Mouse (Mus musculus) CH12.LX (cell line): ENCODE results near the gene Slc37a3. TPM values are rescaled to one million over a fixed set of nuclear protein-coding genes. Genes with fewer than 3 reads are reported as not detected.
"Not testable (repeated sequence)": the region's sequence is repeated elsewhere in the genome, so short reads cannot be mapped to it uniquely, and the experiment has no call there.

ENCODE experiments used
- DNase-seq: peaks from one replicate; pipeline ENCODE4 v3.0.0-alpha.2; 2013; ENCODE audit errors: extremely low read depth
- H3K27ac ChIP-seq: 2 replicates; pipeline ENCODE4 v1.5.1; 2012; ENCODE audit warnings: low read depth, mild to moderate bottlenecking, control low read depth, moderate library complexity; ENCODE audit not compliant: insufficient read depth
- H3K27me3 ChIP-seq: replicated peaks from 2 replicates; pipeline ENCODE3; 2012; ENCODE audit warnings: inconsistent platforms
- H3K36me3 ChIP-seq, 2 experiments: replicated peaks in 1 of 2; 2 replicates each; pipeline versions ENCODE3 to v1.6.1; 2012; ENCODE audit warnings: inconsistent platforms in 1 of 2, low read length in 1 of 2, mild to moderate bottlenecking in 1 of 2, mixed read lengths in 1 of 2, moderate library complexity in 1 of 2; ENCODE audit not compliant: control insufficient read depth in 1 of 2, insufficient read depth in 1 of 2
- H3K4me1 ChIP-seq, 2 experiments: 2 replicates each; pipeline ENCODE4 v1.6.1; 2012; ENCODE audit warnings: inconsistent platforms in 1 of 2, moderate library complexity in 1 of 2; ENCODE audit not compliant: insufficient read depth in 2 of 2, control insufficient read depth in 1 of 2
- H3K4me2 ChIP-seq: 2 replicates; pipeline ENCODE4 v1.6.1; 2012; ENCODE audit warnings: low read depth, mild to moderate bottlenecking, control low read depth; ENCODE audit not compliant: poor library complexity, insufficient read depth, severe bottlenecking
- H3K4me3 ChIP-seq, 3 experiments: fragments of 150-350 bp in 1 of 3; sonication (generic) in 1 of 3; replicated peaks in 1 of 3; 2 replicates each; pipeline versions ENCODE3 to v1.5.1; 2011 to 2012; ENCODE audit warnings: low read depth in 2 of 3, low read length in 2 of 3, mild to moderate bottlenecking in 2 of 3, moderate library complexity in 2 of 3, control low read depth in 1 of 3, improper control_type of control experiment in 1 of 3, inconsistent platforms in 1 of 3, mixed read lengths in 1 of 3; ENCODE audit not compliant: poor library complexity in 1 of 3
- H3K79me2 ChIP-seq: replicated peaks from 2 replicates; pipeline ENCODE4 v1.6.1; 2012; ENCODE audit warnings: mild to moderate bottlenecking, moderate library complexity; ENCODE audit not compliant: control insufficient read depth, poor library complexity, insufficient read depth, severe bottlenecking; ENCODE audit errors: extremely low read depth
- H3K9ac ChIP-seq: 2 replicates; pipeline ENCODE4 v1.6.1; 2012; ENCODE audit warnings: low read depth, mild to moderate bottlenecking, control low read depth, moderate library complexity; ENCODE audit not compliant: insufficient read depth
- H3K9me3 ChIP-seq: replicated peaks from 2 replicates; pipeline ENCODE3; 2012; ENCODE audit warnings: low read length, inconsistent platforms, mixed read lengths
- BHLHE40 ChIP-seq: IDR thresholded peaks from 2 replicates; pipeline ENCODE4 v1.6.1; 2011; ENCODE audit warnings: mild to moderate bottlenecking, low read depth, low read length, improper control_type of control experiment
- CHD1 ChIP-seq: IDR thresholded peaks from 2 replicates; pipeline ENCODE4 v1.6.1; 2012; ENCODE audit warnings: low read depth, low read length, improper control_type of control experiment, inconsistent platforms
- CTCF ChIP-seq, 2 experiments: IDR thresholded peaks in 1 of 2; conservative IDR thresholded peaks in 1 of 2; 2 replicates each; pipeline ENCODE4 v1.5.1; 2011 to 2012; ENCODE audit warnings: low read depth in 2 of 2, low read length in 2 of 2, improper control_type of control experiment in 1 of 2, inconsistent platforms in 1 of 2, mild to moderate bottlenecking in 1 of 2, moderate library complexity in 1 of 2
- E2F4 ChIP-seq: IDR thresholded peaks from 2 replicates; pipeline ENCODE4 v1.6.1; 2011; ENCODE audit warnings: low read depth, low read length, improper control_type of control experiment; ENCODE audit not compliant: insufficient replicate concordance
- EP300 ChIP-seq: IDR thresholded peaks from 2 replicates; pipeline ENCODE4 v1.6.1; 2011; ENCODE audit warnings: low read length, improper control_type of control experiment
- GABPA ChIP-seq: IDR thresholded peaks from 2 replicates; pipeline ENCODE4 v1.6.1; 2012; ENCODE audit warnings: low read depth, low read length, improper control_type of control experiment, inconsistent platforms; ENCODE audit not compliant: insufficient replicate concordance
- JUN ChIP-seq: IDR thresholded peaks from 2 replicates; pipeline ENCODE4 v1.6.1; 2011; ENCODE audit warnings: low read depth, mild to moderate bottlenecking, low read length, improper control_type of control experiment, moderate library complexity; ENCODE audit not compliant: insufficient read depth
- JUND ChIP-seq: conservative IDR thresholded peaks from 2 replicates; pipeline ENCODE4 v1.6.1; 2011; ENCODE audit warnings: low read depth, low read length, improper control_type of control experiment
- MAFK ChIP-seq: IDR thresholded peaks from 2 replicates; pipeline ENCODE4 v1.6.1; 2011; ENCODE audit warnings: low read length, improper control_type of control experiment; ENCODE audit not compliant: insufficient replicate concordance
- MAZ ChIP-seq: IDR thresholded peaks from 2 replicates; pipeline ENCODE4 v1.6.1; 2012; ENCODE audit warnings: low read depth, mild to moderate bottlenecking, inconsistent platforms, low read length, improper control_type of control experiment, moderate library complexity
- MXI1 ChIP-seq: IDR thresholded peaks from 2 replicates; pipeline ENCODE4 v1.6.1; 2011; ENCODE audit warnings: mild to moderate bottlenecking, low read depth, low read length, improper control_type of control experiment
- NELFE ChIP-seq: IDR thresholded peaks from 2 replicates; pipeline ENCODE4 v1.6.1; 2011; ENCODE audit warnings: low read depth, low read length, improper control_type of control experiment
- RAD21 ChIP-seq: IDR thresholded peaks from 2 replicates; pipeline ENCODE4 v1.6.1; 2011; ENCODE audit warnings: low read depth, mild to moderate bottlenecking, low read length, improper control_type of control experiment, moderate library complexity
- RCOR1 ChIP-seq: conservative IDR thresholded peaks from 2 replicates; pipeline ENCODE4 v1.6.1; 2012; ENCODE audit warnings: low read depth, mild to moderate bottlenecking, inconsistent platforms, low read length, improper control_type of control experiment
- SIN3A ChIP-seq: IDR thresholded peaks from 2 replicates; pipeline ENCODE4 v1.6.1; 2012; ENCODE audit warnings: low read length, improper control_type of control experiment, inconsistent platforms
- TBP ChIP-seq: conservative IDR thresholded peaks from 2 replicates; pipeline ENCODE4 v1.6.1; 2011; ENCODE audit warnings: low read depth, low read length, improper control_type of control experiment
- TCF12 ChIP-seq: IDR thresholded peaks from 2 replicates; pipeline ENCODE4 v1.6.1; 2014; ENCODE audit warnings: low read depth, mild to moderate bottlenecking, inconsistent platforms, low read length, improper control_type of control experiment
- USF1 ChIP-seq: IDR thresholded peaks from 2 replicates; pipeline ENCODE4 v1.6.1; 2014; ENCODE audit warnings: low read depth, mild to moderate bottlenecking, inconsistent platforms, low read length, improper control_type of control experiment
- dilution Hi-C: fragments of 300-500 bp; cut with MboI; formaldehyde crosslinking; loops from 2 replicates; pipeline ENCODE4 v1.14.3; 2020; ENCODE audit warnings: low sequenced_read_pairs; ENCODE audit not compliant: extremely low pct_unique_long_range_greater_than_20kb, extremely low pct_ligation_motif_present
- in situ Hi-C: fragments of 300-500 bp; cut with MboI; formaldehyde crosslinking; loops from 3 replicates; pipeline ENCODE4 v1.14.3; 2019; ENCODE audit warnings: low sequenced_read_pairs, low pct_ligation_motif_present, low pct_unique_long_range_greater_than_20kb, mixed read lengths
- polyA plus RNA-seq: library from polyadenylated mRNA; unstranded; fragments of >175 nt; gene quantifications from 2 replicates; pipeline ENCODE4 v1.2.1, GENCODE M21; 2012; ENCODE audit warnings: low read depth; ENCODE audit not compliant: insufficient read length
- total RNA-seq, 2 experiments: library from RNA; depleted of rRNA; stranded (reverse); fragments of 300-350 nt in 1 of 2; fragments of >200 nt in 1 of 2; gene quantifications; 2 replicates each; pipeline ENCODE4 v1.2.3; 2012 to 2014

Gene Slc37a3
- total and polyA plus RNA-seq, 3 experiments = 2.6 to 8.7 (median 8.0) TPM

DNA sequence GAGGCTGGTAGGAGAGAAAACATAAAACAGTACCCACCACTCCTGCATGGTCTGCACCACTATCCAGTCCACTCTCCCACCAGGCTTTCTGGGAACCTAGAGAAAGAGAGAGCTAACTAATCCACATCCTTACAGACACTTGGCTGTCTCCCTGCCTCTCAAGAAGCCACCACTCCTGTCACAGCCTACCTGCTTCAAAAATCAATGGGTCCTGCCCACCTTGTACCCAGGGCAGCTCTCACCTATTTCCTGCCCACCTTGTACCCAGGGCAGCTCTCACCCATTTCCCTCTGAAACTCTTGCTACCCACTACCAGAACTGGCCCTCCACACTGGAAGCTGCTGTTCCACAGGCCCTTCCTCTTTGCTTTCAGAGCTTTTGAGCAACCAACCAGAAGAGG lies 5.4 kb downstream of the Slc37a3 start:
- H3K9ac ChIP-seq = no peak overlapping the region
- no peaks in the 10 kb centered on the region for H3K27me3 ChIP-seq
- H3K4me3 ChIP-seq = no peak overlapping the region
- in situ Hi-C loops = no loop called here
- dilution Hi-C loops = no loop called here
- H3K79me2 ChIP-seq = peaks cover 3% of the 10 kb centered on the region; the same call in 1 of the 2 replicates
- peaks cover 7% of the 10 kb centered on the region for H3K9me3 ChIP-seq
- H3K36me3 ChIP-seq = peaks cover 5 to 25% of the 10 kb centered on the region in 2 experiments
- peaks cover 8 to 26% of the 10 kb centered on the region in 2 experiments; a peak in 3 of 4 replicates for H3K4me1 ChIP-seq
- TF ChIP-seq CHD1 (no peak), TBP (no peak), E2F4 (no peak), MAFK (no peak), SIN3A (no peak)
- H3K4me2 ChIP-seq = no peak overlapping the region
- DNase-seq = no peak
- no peak overlapping the region for H3K27ac ChIP-seq

DNA sequence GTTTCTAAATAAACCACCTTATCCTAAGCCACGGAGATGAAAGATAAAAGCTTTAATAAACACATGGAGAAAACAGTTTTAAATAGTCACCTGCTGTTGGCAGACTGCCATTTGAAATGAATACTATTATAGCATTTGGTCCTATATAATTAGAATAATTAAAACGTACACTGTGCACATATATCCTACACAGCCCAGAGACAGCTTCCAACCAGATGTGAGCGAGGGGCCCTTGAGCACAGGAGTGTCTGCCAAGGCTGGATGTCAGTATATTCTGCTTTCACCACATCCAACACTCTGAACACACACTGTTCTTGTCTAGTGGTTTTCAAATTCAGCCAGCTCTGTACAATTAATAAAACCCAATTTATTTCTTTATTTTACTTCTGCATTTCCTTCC lies 7.8 kb downstream of the Slc37a3 start:
- DNase-seq = no peak
- peaks cover 2 to 17% of the 10 kb centered on the region in 2 experiments; a peak in 2 of 4 replicates for H3K4me1 ChIP-seq
- no peaks in the 10 kb centered on the region; the same call in 1 of the 2 replicates for H3K79me2 ChIP-seq
- no peaks in the 10 kb centered on the region for H3K27me3 ChIP-seq
- H3K9ac ChIP-seq = no peak overlapping the region
- in situ Hi-C loops (no loop called here), dilution Hi-C loops (no loop called here)
- H3K27ac ChIP-seq = no peak overlapping the region
- H3K4me2 ChIP-seq = no peak overlapping the region
- peaks cover 13 to 40% of the 10 kb centered on the region in 2 experiments for H3K36me3 ChIP-seq
- TF ChIP-seq RAD21 (no peak), USF1 (no peak), BHLHE40 (no peak), MXI1 (no peak), JUN (no peak), GABPA (no peak), RCOR1 (no peak), JUND (no peak), MAZ (no peak)
- H3K4me3 ChIP-seq = no peak overlapping the region
- peaks cover 7% of the 10 kb centered on the region for H3K9me3 ChIP-seq

DNA sequence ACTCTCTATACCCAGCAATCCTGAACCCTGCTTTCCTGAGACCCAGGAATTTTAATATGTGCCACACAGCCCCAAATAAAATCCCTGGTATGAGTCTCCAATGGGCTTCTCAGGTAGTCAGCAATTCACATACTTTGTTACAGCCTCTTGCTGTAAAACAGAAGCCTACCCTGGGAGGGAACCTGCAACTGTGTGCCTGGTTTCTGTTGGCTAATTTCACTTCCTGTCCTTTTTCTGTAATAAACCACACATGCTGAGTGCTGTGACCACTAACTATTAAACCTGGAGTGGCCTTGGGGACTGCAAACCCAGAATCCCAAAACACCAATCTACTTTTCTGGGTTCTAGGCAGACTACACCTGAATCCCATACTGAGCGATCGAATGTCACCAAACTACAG lies 14.8 kb downstream of the Slc37a3 start:
- Histone ChIP-seq H3K9me3 (no peaks in the 10 kb centered on the region), H3K4me1 (peaks cover 0 to 11% of the 10 kb centered on the region in 2 experiments; a peak in 2 of 4 replicates), H3K27me3 (no peaks in the 10 kb centered on the region), H3K4me2 (no peak overlapping the region), H3K4me3 (no peak overlapping the region), H3K36me3 (peaks cover 26 to 52% of the 10 kb centered on the region in 2 experiments), H3K27ac (no peak overlapping the region), H3K9ac (no peak overlapping the region), H3K79me2 (no peaks in the 10 kb centered on the region)
- TF ChIP-seq EP300 (no peak), JUND (no peak), RCOR1 (no peak), TCF12 (no peak), CTCF (conservative IDR thresholded peaks at IDR 0.05 in 1 of 2, IDR thresholded peaks at IDR 0.05 in 1 of 2; ENCODE audit: low read depth in 2 of 2, low read length in 2 of 2) (no peak), NELFE (no peak), USF1 (no peak), MAZ (no peak), SIN3A (no peak)
- DNase-seq = no peak
- dilution Hi-C loops (no loop called here), in situ Hi-C loops (no loop called here)

DNA sequence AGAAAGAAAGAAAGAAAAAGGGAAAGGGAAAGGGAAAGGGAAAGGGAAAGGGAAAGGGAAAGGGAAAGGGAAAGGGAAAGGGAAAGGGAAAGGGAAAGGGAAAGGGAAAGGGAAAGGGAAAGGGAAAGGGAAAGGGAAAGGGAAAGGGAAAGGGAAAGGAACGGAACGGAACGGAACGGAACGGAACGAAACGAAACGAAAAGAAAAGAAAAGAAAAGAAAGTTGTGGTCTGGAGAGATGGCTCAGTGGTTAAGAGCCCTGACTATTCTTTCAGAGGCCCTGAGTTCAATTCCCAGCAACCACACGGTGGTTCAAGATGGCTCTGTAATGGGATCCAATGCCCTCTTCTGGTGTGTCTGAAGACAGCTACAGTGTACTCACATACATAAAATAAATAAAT lies 18.3 kb downstream of the Slc37a3 start:
- dilution Hi-C loops, H3K9ac ChIP-seq, H3K4me2 ChIP-seq, in situ Hi-C loops, H3K4me3 ChIP-seq, H3K9me3 ChIP-seq, H3K27me3 ChIP-seq, DNase-seq, H3K79me2 ChIP-seq, H3K27ac ChIP-seq: not testable (repeated sequence)
- peaks cover 38 to 63% of the 10 kb centered on the region in 2 experiments for H3K36me3 ChIP-seq
- peaks cover 0 to 11% of the 10 kb centered on the region in 2 experiments; a peak in 2 of 4 replicates for H3K4me1 ChIP-seq
